Mouse (Mus musculus): ENCODE measurements at regions not wholly inside any gene's neighbourhood (a gene's known extent, or its start where the extent isn't known, plus 50 kb on each side); places are given as distances from the start of the nearest gene placed in this dataset.

GRCm38 (mm10) chr3:150296057-150296710 is 1141.5 kb upstream of the Adgrl4 start:
- TF ChIP-seq POLR2A (IDR thresholded peaks at IDR 0.05; ENCODE audit: control insufficient read depth in 1 of 2, insufficient read depth in 1 of 2, low read depth in 1 of 2, low read length in 2 of 2, poor library complexity in 1 of 2) (no peak), MEF2A (IDR thresholded peaks at IDR 0.05; ENCODE audit: extremely low read depth, insufficient replicate concordance, low read depth, low read length, poor library complexity, severe bottlenecking) (no peak)

Measured in MEL (cell line).